Mouse (Mus musculus) embryonic facial prominence, embryonic 10.5 days (tissue): ENCODE results near the gene Fam161a. TPM values are rescaled to one million over a fixed set of nuclear protein-coding genes. Genes with fewer than 3 reads are reported as not detected.
A peak's percentile ranks its signal among the peaks of the same experiment; 100 is the strongest.
"Not testable (repeated sequence)": the region's sequence is repeated elsewhere in the genome, so short reads cannot be mapped to it uniquely, and the experiment has no call there.

Source experiments
- DNase-seq: peaks from one replicate; pipeline ENCODE4 v3.0.0-alpha.2; 2017; ENCODE audit warnings: low spot score
- H3K27ac ChIP-seq: fragments of 300-500 bp; sonication (generic); replicated peaks from 2 replicates; pipeline ENCODE4 v1.5.1; 2016; ENCODE audit warnings: mild to moderate bottlenecking
- H3K27me3 ChIP-seq: fragments of 300-500 bp; sonication (generic); replicated peaks from 2 replicates; pipeline ENCODE4 v1.6.1; 2016; ENCODE audit warnings: low read depth, mild to moderate bottlenecking; ENCODE audit not compliant: poor library complexity, severe bottlenecking
- H3K36me3 ChIP-seq: fragments of 300-500 bp; sonication (generic); replicated peaks from 2 replicates; pipeline ENCODE4 v1.6.1; 2016; ENCODE audit warnings: mild to moderate bottlenecking, moderate library complexity
- H3K4me1 ChIP-seq: fragments of 300-500 bp; sonication (generic); 2 replicates; pipeline ENCODE4 v1.6.1; 2016
- H3K4me3 ChIP-seq: fragments of 300-500 bp; sonication (generic); 2 replicates; pipeline ENCODE4 v1.5.1; 2016; ENCODE audit warnings: mild to moderate bottlenecking, moderate library complexity
- H3K9me3 ChIP-seq: fragments of 300-500 bp; sonication (generic); 2 replicates; pipeline ENCODE4 v1.6.1; 2016; ENCODE audit warnings: mild to moderate bottlenecking
- WGBS: fragments of 180-500 bp; shearing (Covaris S2); methylation state at CpG from one replicate; pipeline ENCODE4 v1.1.7; 2016; 5-methylcytosine and 5-hydroxymethylcytosine counted together
- polyA plus RNA-seq: library from polyadenylated mRNA; unstranded; fragments of >200 nt; fragmentation: Nextera tagmentation; extraction: Ambion mirVana; gene quantifications from 2 replicates; pipeline ENCODE4 v1.2.1, GENCODE M21; 2016

Gene Fam161a
- polyA plus RNA-seq, 1 experiment from 2014 or later: 2.8 TPM

DNA sequence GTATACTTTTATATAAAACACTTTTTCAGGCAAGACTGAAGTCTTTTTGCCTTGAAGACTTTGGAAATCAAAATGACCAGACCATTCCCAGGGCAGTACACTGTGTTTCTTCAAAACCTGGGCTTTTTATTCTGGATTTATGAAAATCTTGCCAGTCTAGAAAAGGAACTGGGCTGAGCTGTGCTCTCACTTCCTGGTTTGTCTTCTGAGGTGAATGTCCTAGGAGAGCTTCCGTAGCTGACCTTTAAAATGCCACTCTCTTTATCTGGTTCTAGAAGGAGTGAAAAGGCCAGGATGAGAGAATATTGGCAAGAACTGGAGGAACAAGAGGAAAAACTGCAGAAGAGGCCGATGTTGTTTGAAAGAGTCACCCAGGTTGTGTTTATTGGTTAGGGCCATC lies 15.8 kb downstream of the Fam161a start:
- no peaks in the 10 kb centered on the region for H3K36me3 ChIP-seq
- H3K27me3 ChIP-seq: no peaks in the 10 kb centered on the region
- no peaks in the 10 kb centered on the region for H3K9me3 ChIP-seq
- H3K27ac ChIP-seq: no peak overlapping the region
- WGBS: 93% methylated on average over 2 of the region's 2 CpGs
- peaks cover 13% of the 10 kb centered on the region for H3K4me1 ChIP-seq
- DNase-seq: no peak
- H3K4me3 ChIP-seq: no peak overlapping the region

DNA sequence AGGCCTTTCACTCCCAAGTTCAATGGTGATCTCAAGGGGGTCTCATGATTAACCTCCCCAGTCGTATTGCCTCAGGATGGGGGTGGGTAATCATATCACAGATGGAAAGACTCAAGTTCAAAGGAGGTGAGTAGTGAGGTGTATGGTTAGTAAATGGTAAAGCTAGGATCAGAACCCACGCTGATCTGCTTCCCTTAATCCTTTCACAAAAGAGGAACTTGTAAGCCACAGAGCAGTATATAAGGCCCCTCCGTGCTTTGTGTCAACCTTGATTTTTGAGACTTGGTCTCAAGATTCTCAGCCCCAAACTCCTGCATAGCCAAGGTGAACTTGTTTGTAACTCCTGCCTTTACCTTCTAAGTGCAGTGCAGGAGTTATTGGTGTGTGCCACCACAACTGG lies 16.8 kb downstream of the Fam161a start:
- no peak for DNase-seq
- Histone ChIP-seq H3K27me3 (no peaks in the 10 kb centered on the region), H3K4me1 (peaks cover 13% of the 10 kb centered on the region), H3K4me3 (no peak overlapping the region), H3K36me3 (no peaks in the 10 kb centered on the region), H3K9me3 (no peaks in the 10 kb centered on the region), H3K27ac (no peak overlapping the region)
- 76% methylated on average over 3 of the region's 3 CpGs for WGBS

DNA sequence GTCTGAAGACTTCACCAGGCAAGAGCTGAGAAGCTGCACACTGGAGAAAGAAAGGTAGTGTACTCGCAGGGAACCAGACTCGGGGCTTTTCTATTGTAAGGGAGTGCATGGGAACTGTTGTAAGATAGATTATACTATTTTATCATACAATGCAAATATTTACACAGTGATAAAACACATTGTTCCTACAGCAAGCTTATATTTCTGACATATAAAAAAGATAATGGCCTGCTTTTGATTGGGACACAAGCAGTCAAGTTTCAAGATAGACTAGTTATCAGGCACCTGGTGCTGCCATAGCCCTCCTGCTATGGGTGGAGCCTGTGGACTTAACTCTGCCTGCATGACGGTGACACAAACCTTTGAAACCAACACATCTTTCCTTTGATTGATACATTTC lies 21.6 kb downstream of the Fam161a start:
- Histone ChIP-seq H3K9me3 (no peaks in the 10 kb centered on the region), H3K27me3 (no peaks in the 10 kb centered on the region), H3K27ac (no peak overlapping the region), H3K4me3 (no peak overlapping the region), H3K4me1 (no peaks in the 10 kb centered on the region), H3K36me3 (no peaks in the 10 kb centered on the region)
- 71% methylated on average over 3 of the region's 3 CpGs for WGBS
- no peak for DNase-seq

DNA sequence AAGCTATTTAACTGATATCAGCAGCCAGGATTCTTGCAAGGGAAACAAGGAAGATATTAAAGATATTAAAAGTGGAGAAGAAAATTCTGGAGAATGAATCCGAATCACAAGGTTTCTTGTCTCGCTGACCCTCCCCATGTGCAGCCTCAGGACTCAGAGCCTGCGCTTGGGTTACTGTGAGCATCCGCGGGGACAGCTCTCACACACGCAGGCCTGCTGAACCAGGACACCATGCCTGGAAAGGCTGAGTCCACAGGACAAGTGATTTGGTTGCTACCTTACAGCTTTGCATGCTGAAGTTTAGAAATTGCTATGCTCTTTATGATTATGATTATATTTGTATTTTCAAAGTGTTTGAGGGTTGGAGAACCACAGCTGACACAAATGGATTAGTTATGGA lies 22.1 kb downstream of the Fam161a start:
- no peak for DNase-seq
- H3K4me3 ChIP-seq: no peak overlapping the region
- no peak overlapping the region for H3K27ac ChIP-seq
- no peaks in the 10 kb centered on the region for H3K9me3 ChIP-seq
- H3K4me1 ChIP-seq: no peaks in the 10 kb centered on the region
- no peaks in the 10 kb centered on the region for H3K27me3 ChIP-seq
- no peaks in the 10 kb centered on the region for H3K36me3 ChIP-seq
- WGBS: 83% methylated on average over 6 of the region's 6 CpGs

DNA sequence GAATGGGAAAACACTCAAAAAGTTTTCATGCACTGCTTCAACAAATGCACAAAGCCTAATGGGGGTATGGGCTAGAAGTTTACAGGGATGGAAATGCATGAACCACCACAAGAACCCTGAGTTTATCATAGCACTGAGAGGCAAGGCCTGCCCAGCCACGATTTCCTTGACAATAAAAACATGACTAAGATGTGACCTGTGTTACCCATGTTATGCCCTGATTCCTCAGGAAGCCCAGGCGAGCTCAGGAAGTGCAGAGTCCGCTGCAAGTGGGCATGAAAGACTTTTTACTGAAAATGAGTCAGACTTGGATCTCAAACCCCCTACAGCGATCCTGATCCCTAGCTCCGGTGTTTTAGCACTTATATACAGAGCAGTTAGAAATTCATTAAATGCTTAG lies 39.9 kb downstream of the Fam161a start:
- H3K36me3 ChIP-seq: no peaks in the 10 kb centered on the region
- WGBS: 71% methylated on average over 5 of the region's 5 CpGs

DNA sequence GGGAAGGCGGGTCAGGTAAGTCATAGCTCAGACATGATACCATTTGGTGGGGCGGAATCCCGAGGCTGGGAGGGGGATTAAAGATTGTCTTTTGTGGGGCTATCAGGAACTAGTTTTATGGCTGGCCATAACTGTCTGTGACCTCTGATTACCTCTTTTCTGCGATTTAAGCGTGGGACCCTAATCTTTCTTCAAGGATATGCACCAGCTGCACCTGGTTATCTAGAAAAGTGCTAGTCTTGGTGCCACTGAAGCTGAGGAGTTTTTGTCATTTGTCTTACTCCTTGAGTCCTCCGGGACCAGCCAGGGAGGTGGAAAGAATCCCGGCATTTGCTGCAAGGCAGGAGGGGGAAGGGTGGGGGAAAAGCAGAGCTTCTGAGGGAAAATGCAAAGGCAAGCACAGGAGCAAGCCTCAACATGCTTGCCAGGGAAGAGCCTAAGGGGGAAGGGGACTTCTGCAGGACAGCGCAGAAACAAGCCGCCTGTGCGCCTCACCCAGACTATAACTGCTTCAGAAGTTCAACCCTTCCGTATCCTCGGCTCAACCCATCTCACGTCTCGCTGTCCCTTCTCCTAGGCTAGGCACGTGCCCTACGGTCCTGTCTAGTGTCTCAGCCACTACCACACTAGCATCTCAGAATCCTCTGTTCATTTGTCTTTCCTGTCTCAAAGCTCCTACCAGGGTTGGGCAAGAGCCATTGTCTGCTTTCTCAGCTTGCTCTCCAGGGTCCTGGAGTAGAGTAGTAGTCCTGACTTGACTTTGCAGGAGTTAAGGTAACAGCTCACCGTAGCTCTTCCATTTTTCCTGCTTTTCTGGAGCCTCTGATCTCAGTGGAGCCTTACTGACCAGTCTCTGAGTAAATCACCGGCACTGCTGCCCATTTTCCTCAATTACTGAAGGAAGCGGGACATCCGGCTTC lies 40.6 kb downstream of the Fam161a start:
- H3K9me3 ChIP-seq: no peaks in the 10 kb centered on the region
- H3K4me3 ChIP-seq: peak overlapping the region; percentile 33
- H3K27me3 ChIP-seq: no peaks in the 10 kb centered on the region
- peaks cover 18% of the 10 kb centered on the region for H3K4me1 ChIP-seq
- DNase-seq: peak; percentile 40
- H3K27ac ChIP-seq: peak overlapping the region; percentile 48; the same call in 1 of the 2 replicates
- 39% methylated on average over 20 of the region's 20 CpGs for WGBS
- no peaks in the 10 kb centered on the region for H3K36me3 ChIP-seq

More for the DNA sequence above, 39.9 kb downstream of the Fam161a start:
- Histone ChIP-seq H3K4me1 (peaks cover 18% of the 10 kb centered on the region), H3K4me3 (no peak overlapping the region), H3K27me3 (no peaks in the 10 kb centered on the region), H3K9me3 (no peaks in the 10 kb centered on the region), H3K27ac (no peak overlapping the region)
- DNase-seq: no peak

DNA sequence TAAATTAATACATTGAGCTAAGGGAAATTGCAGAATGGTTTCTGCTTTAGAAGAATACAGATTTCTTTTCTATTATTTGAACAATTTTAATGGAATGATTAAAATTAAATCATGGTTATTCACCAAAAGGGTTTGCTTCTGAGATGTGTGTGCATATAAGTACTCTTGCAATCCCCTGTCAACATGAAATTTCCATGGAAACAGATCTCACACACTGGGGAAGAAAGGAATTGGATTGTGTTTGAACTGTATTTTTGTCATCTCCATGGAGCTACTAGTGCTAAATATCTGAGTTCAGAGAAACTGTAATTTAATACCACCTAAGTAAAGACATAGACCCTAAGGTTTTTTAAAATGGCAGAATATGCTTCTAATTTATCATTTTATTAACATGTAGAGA lies 42.3 kb downstream of the Fam161a start:
- no peak for DNase-seq
- no peak overlapping the region for H3K4me3 ChIP-seq
- H3K9me3 ChIP-seq: no peaks in the 10 kb centered on the region
- no peaks in the 10 kb centered on the region for H3K27me3 ChIP-seq
- H3K36me3 ChIP-seq: no peaks in the 10 kb centered on the region
- H3K27ac ChIP-seq: no peak overlapping the region
- peaks cover 18% of the 10 kb centered on the region for H3K4me1 ChIP-seq

DNA sequence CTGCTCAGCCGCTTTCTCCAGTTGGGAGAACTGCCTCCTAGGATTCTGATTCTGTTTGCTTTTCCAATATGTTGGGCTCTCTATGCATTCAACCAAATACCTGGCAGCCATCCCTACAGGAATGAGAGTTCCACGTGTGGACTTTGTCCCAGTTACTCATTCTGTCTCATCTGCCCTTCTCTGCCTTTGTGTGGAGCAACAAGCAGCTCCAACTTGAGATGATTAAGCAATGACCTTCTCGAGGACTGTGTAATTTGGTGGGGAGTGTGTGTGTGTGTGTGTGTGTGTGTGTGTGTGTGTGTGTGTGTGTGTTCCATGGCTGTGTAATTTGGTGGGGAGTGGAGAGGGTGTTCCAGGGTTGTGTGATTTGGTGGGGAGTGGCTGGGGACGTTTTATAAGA lies 45.0 kb downstream of the Fam161a start:
- 65% methylated on average over 4 of the region's 4 CpGs for WGBS
- Histone ChIP-seq H3K9me3 (no peaks in the 10 kb centered on the region), H3K36me3 (no peaks in the 10 kb centered on the region), H3K4me3 (no peak overlapping the region), H3K4me1 (peaks cover 14% of the 10 kb centered on the region), H3K27ac (no peak overlapping the region), H3K27me3 (no peaks in the 10 kb centered on the region)
- no peak for DNase-seq

DNA sequence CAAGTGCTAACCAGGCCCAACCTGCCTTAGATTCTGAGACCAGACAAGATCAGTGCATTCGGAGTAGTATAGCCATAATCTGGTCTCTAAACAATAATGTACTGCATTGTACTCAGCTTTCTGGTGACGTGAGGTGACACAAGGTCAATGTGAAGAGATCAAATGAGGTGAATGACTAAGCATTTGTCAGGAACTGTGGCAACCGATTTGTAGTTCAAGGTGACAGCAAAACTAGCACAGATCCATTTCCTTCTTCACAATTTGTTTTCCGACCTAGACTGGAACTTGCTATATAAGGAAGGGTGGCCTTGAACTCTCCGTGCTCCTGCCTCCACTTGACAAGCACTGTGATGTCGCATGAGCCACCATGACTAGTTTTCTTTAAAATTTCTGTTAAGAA lies 55.8 kb downstream of the Fam161a start:
- WGBS: 86% methylated on average over 6 of the region's 6 CpGs
- H3K9me3 ChIP-seq: no peaks in the 10 kb centered on the region
- H3K4me1 ChIP-seq: peaks cover 8% of the 10 kb centered on the region
- H3K27ac ChIP-seq: no peak overlapping the region
- no peaks in the 10 kb centered on the region for H3K36me3 ChIP-seq
- no peak overlapping the region for H3K4me3 ChIP-seq
- H3K27me3 ChIP-seq: no peaks in the 10 kb centered on the region
- no peak for DNase-seq

DNA sequence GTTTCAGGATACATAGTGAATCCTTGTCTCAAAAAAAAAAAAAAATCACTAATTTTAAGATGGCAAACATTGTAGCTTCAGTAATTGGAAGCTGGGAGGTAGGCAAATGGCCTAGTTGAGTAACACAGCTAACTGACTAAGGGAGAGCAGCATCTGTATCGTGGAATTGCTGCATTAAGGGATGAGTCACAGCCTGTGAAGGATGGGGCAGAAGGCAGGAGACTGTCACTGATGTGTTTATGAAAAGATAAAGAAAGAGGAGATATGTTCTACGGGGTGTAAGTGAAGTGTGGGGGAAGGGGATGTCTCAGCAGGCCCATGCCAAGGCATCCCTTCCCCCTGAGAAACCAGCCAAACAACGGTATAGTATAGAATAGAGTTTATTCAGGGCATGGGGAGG lies 56.5 kb downstream of the Fam161a start:
- no peak overlapping the region for H3K27ac ChIP-seq
- H3K27me3 ChIP-seq: no peaks in the 10 kb centered on the region
- DNase-seq: no peak
- WGBS: 62% methylated on average over 3 of the region's 3 CpGs
- no peaks in the 10 kb centered on the region for H3K9me3 ChIP-seq
- H3K36me3 ChIP-seq: no peaks in the 10 kb centered on the region
- H3K4me3 ChIP-seq: no peak overlapping the region
- peaks cover 8% of the 10 kb centered on the region for H3K4me1 ChIP-seq

DNA sequence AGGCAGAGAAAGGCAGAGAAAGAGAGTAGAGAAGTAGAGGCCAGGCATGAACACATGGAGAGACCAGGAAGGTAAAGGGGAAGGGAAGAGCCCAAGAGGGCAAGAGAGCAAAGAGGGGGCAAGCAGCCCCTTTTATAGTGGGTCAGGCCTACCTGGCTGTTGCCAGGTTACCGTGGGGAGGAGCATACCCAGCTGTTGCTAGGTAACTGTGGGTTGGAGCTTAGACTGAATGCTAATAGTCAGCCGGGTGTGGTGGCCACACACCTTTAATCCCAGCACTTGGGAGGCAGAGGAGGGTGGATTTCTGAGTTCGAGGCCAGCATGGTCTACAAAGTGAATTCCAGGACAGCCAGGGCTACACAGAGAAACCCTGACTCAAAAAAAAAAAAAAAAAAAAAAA lies 56.9 kb downstream of the Fam161a start:
- H3K36me3 ChIP-seq, H3K4me3 ChIP-seq, DNase-seq, H3K27me3 ChIP-seq, H3K4me1 ChIP-seq, H3K27ac ChIP-seq, H3K9me3 ChIP-seq: not testable (repeated sequence)
- 37% methylated on average over 3 of the region's 3 CpGs for WGBS

DNA sequence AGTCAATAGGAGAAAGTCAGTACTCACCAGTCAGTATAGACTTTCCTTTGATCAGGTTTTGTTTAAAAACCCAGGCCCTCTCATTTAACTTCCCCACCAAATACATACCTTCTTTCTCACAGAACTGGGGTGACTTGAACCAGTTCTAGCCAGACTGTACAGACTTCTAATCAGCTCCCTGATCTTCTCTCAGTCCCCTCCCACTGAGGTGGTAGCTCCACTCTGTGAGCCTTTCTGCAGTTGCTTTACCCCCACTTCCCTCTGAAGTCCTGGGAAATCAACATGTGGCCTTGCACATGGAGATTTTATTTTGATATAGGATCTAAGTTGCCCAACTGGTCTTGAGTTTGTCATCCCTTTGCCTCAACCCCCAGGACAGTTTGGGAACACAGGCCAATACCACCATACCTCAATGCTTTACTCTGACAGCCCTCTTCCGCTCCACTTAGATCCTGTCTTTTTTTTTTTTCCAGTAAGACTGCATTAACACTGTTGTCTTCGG lies 57.9 kb downstream of the Fam161a start:
- no peaks in the 10 kb centered on the region for H3K36me3 ChIP-seq
- no peak for DNase-seq
- H3K4me1 ChIP-seq: peaks cover 8% of the 10 kb centered on the region
- no peaks in the 10 kb centered on the region for H3K27me3 ChIP-seq
- no peaks in the 10 kb centered on the region for H3K9me3 ChIP-seq
- WGBS: 89% methylated on average over 2 of the region's 2 CpGs
- no peak overlapping the region for H3K27ac ChIP-seq
- H3K4me3 ChIP-seq: no peak overlapping the region

DNA sequence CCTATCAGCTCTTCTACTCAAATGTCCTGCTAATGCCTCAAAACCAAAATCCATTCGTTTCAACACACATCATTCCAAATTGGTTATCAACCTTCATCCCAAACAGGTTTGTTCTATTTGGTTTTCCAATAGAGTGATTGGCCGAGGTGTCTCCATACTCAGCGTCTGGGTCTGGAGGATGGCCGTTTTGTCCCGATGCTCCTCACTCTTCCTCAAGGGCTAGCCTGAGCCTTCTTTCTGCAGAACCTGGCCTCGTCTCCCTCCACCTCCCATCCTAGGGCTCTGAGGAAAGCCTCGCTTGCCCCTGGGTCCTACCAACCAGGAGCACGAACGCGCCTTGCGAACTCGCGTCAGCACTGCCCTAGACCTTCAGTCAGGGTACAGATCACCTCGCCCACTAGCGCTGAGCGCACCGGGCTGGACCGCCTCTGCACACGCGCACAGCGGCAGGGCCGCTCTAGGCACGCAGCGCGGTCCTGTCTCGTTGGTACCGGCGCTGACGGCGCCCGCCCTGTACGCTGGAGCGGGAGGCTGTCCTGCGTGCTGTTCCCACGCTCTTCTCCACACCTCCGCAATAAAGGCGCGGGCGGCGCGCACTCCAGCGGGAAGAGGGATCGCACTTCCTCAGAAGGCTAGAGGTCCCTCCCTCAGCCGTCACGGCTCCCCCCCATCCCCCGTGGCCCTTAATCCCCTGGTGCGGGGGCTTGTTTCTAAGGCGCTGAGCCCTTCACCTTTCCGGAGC lies 60.2 kb downstream of the Fam161a start:
- DNase-seq: peak; percentile 91
- Histone ChIP-seq H3K4me1 (peaks cover 8% of the 10 kb centered on the region), H3K4me3 (peak overlapping the region; percentile 80), H3K27me3 (no peaks in the 10 kb centered on the region), H3K9me3 (no peaks in the 10 kb centered on the region), H3K36me3 (no peaks in the 10 kb centered on the region), H3K27ac (peak overlapping the region; percentile 88)
- WGBS: 1% methylated on average over 49 of the region's 49 CpGs
